Mouse (Mus musculus): ENCODE measurements around the gene 4921530L21Rik. TPM values are rescaled to one million over a fixed set of nuclear protein-coding genes. Genes with fewer than 3 reads are reported as not detected.

Gene 4921530L21Rik
- total RNA-seq (2022) = not detected

- DNase-seq (ENCODE audit: low spot score in 2 of 2) = no peak
Measured at GRCm38 (mm10) chr14:95880954-95881353, at the start of gene 4921530L21Rik. Gene 4921530L21Rik, plus strand, starts transcription at chr14:95881254.

GRCm38 (mm10) chr14:95833866-95834265 lies 47.2 kb upstream of the 4921530L21Rik start:
- no peak for DNase-seq (ENCODE audit: low spot score in 2 of 2)

DNA sequence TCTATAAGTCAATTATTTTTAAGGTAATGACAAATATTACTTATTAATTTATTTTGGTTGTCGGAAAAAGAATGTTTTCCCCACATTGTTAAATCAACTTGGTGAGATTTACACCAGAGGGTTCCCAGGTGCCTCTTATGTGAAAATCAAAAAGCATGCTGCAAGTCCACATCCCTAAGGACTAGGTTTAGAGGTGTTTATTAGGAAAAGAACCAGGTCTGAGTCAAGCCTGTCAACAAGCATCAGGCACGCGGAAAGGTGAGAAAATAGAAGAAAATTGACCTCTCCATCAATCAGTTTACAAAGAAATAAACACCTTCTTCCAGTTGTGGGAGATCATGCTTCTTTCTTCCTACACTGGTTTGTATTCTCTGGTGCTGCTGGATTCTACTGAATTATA lies 18.1 kb upstream of the 4921530L21Rik start:
- no peak for DNase-seq (ENCODE audit: low spot score in 2 of 2)

DNA sequence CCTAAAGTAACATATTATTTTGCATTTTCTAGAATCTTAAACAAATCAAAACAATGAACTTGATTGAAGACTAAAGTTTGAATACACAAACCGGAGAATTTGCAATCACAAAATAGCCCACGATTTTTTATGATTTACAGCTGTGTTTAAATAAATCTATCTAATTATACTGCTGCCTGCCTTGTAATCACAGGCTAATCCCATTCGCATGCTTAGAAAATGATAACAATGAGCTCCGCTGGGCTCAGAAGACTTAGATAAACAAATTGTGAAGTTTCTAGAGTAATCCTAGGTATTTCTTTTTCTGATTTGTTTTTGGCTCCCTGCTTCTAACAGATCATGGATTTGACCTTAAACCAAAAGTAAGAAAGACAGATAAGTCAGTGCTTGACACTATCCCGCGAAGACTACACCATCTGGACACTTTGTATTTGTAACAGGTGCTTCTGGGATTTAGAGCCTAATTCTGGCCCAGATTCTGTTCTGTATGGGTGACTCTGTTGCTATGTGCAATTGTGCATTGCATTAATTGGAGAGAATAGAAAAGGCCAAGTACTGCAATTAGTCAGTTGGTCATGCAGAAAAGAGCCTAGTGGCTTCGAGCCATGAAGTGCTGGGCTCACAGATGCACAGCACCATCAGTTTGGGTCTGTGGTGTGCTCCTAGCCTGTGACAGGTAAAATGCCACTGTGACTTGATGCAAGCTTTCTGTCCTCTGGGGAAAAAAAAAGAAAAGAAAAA lies 15.2 kb upstream of the 4921530L21Rik start:
- DNase-seq (ENCODE audit: low spot score in 2 of 2) = peak in 1 of 2 experiments; percentile 9

DNA sequence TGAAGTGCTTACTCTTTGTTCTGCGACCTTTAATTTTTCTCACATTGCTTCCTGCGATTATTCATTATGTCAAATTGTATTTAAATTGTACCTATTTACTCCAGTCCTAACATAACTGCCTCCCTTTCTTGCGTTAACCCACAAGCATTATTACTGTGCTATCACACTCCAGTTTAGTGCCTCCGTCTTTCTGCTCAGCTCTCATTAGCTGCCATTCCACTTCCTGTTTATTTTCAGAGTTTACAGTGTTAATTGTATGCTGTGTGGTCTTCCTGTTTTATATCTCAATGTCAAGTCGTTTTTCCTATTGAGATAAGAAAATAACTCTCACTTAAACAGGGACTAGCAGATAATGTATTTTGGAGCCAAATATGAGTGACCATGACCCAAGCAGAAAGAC lies 9.0 kb upstream of the 4921530L21Rik start:
- DNase-seq (ENCODE audit: low spot score in 2 of 2) = no peak

DNA sequence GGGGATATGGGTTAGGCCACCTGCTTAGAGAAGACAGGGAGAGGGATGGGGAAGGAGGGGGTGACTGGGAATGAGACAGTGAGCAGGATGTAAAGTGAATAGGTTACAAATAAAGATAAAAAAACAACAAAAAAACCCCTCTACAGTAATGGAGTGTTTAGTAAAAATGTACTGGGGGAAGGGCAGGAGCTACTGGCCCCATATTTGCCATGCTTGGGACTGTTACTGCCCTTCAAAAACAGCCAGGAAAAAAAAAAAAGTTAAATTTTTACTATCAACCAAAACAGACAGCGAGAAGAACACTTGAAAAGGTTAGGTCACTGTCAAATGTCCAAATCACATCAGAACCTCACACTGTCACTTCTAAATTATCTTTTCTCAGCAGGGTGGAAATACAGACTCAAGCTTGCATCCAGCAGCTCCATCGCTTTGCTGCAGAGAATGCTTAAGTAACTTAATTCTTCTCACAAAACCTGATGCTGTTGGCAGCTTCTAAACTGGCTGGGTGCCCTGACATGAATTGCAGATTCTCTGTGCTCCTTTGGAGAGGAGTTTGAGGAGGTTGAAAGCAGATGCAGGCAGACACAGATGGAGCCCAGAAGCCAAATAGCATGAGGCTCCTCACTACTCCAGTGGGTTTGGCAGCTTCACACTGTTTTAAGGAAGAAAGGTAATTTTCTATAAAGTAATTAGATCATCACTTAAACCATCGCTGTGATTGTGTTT lies 4.1 kb upstream of the 4921530L21Rik start:
- DNase-seq (ENCODE audit: low spot score in 2 of 2) = peak; percentile 79 to 80

GRCm38 (mm10) chr14:95877548-95877947 lies 3.5 kb upstream of the 4921530L21Rik start:
- DNase-seq (ENCODE audit: low spot score in 2 of 2) = no peak

GRCm38 (mm10) chr14:95899458-95899857 lies 18.4 kb downstream of the 4921530L21Rik start:
- DNase-seq (ENCODE audit: low spot score in 2 of 2) = no peak

DNA sequence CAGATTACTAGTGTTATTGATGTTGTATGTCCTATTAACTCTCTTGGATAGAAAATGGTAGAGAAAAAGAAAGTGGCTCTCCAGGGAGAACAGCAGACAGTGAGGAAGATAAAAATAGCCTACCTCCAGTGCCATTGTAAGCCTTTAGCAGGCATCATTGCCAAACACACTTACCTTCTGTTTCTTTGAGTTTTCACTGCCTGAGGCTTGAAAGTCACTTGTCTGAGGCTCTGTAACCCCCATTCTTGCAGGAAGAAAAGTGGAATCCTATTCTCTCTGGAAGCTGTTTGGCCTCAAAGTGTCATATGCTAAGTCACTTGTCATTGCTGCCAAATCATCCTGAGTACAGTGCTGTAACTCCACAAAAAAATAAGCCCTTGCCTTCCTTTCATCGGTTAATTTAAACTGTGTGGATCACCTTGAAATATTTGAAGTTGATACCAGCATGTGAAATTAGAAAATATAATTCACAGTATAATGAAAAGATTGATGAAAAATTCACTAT lies 23.6 kb downstream of the 4921530L21Rik start:
- DNase-seq (ENCODE audit: low spot score in 2 of 2) = no peak

DNA sequence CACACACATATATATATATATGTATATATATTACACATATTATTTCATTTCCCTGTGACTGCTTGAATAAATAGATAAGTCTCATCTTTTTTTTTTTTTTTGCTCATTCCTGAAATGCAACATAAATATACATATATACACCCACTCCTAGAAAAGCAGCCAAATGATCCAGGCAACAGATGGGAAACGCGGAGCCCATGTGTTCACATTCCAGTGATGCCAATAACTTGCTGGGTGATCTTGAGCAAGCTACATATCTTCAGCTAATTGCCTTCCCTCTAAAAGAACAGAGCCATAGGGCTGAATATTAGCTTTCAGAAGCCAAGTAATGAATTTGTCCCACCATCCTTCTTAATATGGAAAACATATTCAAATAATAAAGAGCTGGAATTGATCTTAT lies 32.2 kb downstream of the 4921530L21Rik start:
- DNase-seq (ENCODE audit: low spot score in 2 of 2) = peak; percentile 76 to 90

DNA sequence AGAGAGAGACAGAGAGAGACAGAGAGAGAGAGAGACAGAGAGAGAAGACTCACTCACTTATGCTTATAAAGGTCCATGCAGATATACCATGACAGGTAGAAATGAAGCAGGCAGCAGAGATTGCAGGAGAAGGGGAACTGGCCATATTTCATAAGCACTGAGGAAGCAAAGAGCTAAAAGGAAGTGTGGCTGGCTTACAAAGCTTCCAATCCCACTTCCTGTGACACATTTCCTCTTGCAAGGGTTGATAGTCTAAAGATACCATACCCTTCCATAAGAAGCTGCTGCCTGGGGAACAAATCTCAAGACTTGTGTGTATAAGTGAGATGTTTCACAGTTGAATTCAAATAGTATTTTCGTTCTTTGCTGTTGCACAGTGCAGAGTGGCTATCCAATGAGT lies 45.7 kb downstream of the 4921530L21Rik start:
- no peak for DNase-seq (ENCODE audit: low spot score in 2 of 2)

DNA sequence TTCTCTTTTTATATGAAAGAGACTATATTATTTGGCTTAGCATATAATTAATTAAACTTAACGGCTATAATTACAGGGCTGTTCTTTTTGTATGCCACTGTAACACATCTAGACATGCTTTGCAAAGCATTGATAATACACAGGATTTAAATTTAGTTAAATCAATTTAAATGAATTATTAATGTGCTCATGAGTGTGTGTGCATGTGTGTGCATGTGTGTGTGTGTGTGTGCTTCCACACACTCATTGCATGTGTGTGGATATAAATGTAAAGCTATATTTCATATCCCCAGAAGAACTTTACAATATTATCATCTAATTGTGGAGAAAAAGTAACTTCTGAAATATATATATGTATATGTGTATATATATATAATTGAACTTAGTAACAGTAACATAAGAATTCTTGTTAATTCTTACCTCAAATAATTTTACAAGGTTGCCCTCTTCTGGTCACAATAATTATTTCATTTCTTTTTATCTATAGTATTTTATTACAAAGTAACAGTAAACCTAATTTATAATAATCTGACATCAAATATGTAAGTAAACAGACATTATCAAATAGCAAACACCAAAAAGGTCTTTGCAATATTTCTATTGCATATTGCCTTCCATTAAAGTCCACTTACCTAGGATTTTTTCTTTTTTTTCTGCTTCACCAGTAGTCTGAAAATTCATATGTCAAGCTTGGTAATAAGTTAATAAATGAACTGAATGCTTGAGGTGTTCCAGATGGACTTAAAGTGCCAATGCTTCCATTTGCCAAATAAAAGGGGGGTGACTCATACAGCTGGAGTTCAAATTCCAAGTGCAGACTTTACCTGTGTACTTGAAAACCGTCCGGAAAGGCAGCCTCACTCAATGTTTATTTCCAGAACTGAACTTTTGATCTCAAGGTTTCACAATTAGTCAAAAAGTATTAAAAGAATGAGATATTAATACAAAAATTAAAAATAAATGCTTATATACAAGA lies 47.0 kb downstream of the 4921530L21Rik start:
- no peak for DNase-seq (ENCODE audit: low spot score in 2 of 2)

All from layer of hippocampus, adult 8-10 months (tissue).